Mouse (Mus musculus): ENCODE measurements at regions not wholly inside any gene's neighbourhood (a gene's known extent, or its start where the extent isn't known, plus 50 kb on each side); places are given as distances from the start of the nearest gene placed in this dataset.

- no peak for DNase-seq
Measured at GRCm38 (mm10) chr15:97458748-97459221, 211.7 kb upstream of the Amigo2 start.

GRCm38 (mm10) chr15:97458139-97458747 is 211.2 kb upstream of the Amigo2 start:
- no peak for DNase-seq

- no peak for DNase-seq
Measured at GRCm38 (mm10) chr15:97457468-97457867, 210.4 kb upstream of the Amigo2 start.

GRCm38 (mm10) chr15:97456991-97457390 is 209.9 kb upstream of the Amigo2 start:
- DNase-seq, result no peak

GRCm38 (mm10) chr15:97455672-97456071 is 208.6 kb upstream of the Amigo2 start:
- no peak for DNase-seq

GRCm38 (mm10) chr15:97449724-97450123 is 202.6 kb upstream of the Amigo2 start:
- DNase-seq, result no peak

- no peak for DNase-seq
Measured at GRCm38 (mm10) chr15:97449001-97449400, 201.9 kb upstream of the Amigo2 start.

GRCm38 (mm10) chr15:97448243-97448880 is 201.3 kb upstream of the Amigo2 start:
- DNase-seq, result no peak

GRCm38 (mm10) chr15:97446181-97446580 is 199.1 kb upstream of the Amigo2 start:
- DNase-seq, result no peak

- no peak for DNase-seq
Measured at GRCm38 (mm10) chr15:97438235-97438760, 191.2 kb upstream of the Amigo2 start.
